Mouse (Mus musculus) splenic B cell, adult 2 months (primary cell): Measurements from ENCODE around the gene Lrba.

ENCODE experiments used
- DNase-seq: peaks from one replicate; pipeline ENCODE4 v3.0.0-alpha.2; 2011; ENCODE audit warnings: low read depth, low spot score
- H3K27me3 ChIP-seq: 2 replicates; pipeline ENCODE4 v1.6.1; 2012; ENCODE audit warnings: mild to moderate bottlenecking, low read length, moderate library complexity, mixed read lengths; ENCODE audit not compliant: control insufficient read depth, poor library complexity, insufficient read depth, severe bottlenecking
- H3K36me3 ChIP-seq: 2 replicates; pipeline ENCODE4 v1.6.1; 2012; ENCODE audit warnings: mild to moderate bottlenecking, low read length, moderate library complexity, mixed read lengths; ENCODE audit not compliant: control insufficient read depth, poor library complexity, insufficient read depth, severe bottlenecking

Gene Lrba

DNA sequence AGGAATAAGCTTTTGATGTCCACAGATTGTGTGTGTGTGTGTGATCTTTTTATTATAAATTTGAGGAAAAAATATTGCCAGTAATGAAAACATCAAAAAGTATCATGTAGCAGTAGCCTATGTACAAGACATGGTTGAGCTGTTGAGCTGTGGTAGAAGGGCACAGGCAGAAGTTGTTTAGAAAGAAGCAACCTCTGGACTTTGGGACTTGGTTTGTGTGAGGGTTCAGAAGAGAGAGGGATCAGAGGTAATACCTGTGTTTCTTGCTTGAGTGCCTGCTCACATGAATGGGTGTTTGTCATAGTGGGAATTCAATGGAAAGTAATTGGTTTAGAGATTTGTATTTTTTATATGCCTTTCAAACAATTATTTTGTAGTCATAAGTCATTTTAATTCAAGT, 276.1 kb downstream of the Lrba start:
- DNase-seq: no peak
- Histone ChIP-seq H3K36me3 (no peaks in the 10 kb centered on the region), H3K27me3 (no peaks in the 10 kb centered on the region)

GRCm38 (mm10) chr3:86518506-86519109, 294.1 kb downstream of the Lrba start:
- DNase-seq: no peak
- Histone ChIP-seq H3K27me3 (no peaks in the 10 kb centered on the region), H3K36me3 (no peaks in the 10 kb centered on the region)

DNA sequence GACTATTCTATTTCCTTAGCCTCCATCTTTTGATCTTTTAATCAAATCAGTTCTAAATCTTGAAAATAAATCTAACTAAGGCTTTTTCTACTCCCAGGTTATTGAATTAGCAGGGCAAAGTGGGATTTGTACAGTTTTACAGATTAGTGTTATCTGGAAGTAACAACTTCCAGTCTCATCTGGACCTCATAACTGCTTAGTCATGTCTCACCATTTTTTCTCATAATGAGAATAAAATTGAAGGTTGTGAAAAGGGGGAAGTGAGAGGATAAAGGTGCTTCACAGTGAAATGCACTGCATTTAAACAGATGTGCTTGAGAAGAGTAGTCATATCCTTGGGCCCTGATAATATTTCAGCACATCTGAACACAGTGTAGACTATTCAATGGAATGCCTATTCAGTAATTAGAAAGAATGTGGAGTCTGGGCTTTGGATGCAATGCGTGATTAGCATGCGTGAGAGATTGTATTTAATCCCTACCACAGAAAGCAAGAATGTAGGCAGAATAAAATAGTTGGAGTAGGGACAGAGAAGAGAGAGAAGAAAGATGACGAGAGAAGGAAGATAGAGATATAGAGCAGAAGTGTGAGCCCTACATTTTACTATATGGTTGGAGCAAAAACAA, 298.5 kb downstream of the Lrba start:
- no peak for DNase-seq
- no peaks in the 10 kb centered on the region for H3K36me3 ChIP-seq
- no peaks in the 10 kb centered on the region for H3K27me3 ChIP-seq

DNA sequence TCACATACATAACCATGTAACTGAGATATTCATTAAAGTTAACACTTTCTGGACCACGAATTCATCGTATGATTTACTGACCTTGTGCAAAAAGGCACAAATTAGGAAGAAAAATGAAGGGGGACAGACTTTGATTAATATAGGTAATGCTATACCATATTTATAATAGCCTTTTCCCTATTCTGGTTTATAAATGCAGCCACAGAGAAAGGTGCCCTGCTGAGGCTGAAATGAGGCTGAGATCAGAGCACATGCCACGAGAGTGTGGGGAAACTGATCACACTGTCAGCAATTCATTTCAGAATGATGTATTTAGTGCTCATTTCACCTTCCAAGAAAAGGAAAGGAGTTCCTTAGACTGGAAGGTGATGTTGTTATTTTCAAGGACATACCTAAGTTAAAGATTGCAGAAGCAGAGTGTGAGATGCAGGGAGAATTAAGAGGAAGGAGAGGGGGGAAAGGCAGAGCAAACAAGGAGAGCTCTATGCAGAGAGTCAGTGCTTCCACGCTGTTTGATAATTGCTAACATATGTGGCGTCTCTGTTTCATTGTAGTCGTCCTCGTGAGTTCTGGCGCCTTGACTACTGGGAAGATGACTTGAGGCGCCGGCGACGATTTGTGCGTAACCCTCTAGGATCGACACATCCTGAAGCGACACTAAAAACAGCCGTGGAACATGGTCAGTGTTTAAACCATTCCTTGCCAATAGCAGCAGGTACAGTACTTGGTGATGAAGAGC, 307.2 kb downstream of the Lrba start:
- Histone ChIP-seq H3K36me3 (no peaks in the 10 kb centered on the region), H3K27me3 (no peaks in the 10 kb centered on the region)
- DNase-seq: no peak

- DNase-seq: no peak
- H3K27me3 ChIP-seq: no peaks in the 10 kb centered on the region
Observed at GRCm38 (mm10) chr3:86536751-86537150, 312.3 kb downstream of the Lrba start.

GRCm38 (mm10) chr3:86538645-86539554, 314.4 kb downstream of the Lrba start:
- Histone ChIP-seq H3K36me3 (no peaks in the 10 kb centered on the region), H3K27me3 (no peaks in the 10 kb centered on the region)
- DNase-seq: no peak

More at GRCm38 (mm10) chr3:86536751-86537150, 312.3 kb downstream of the Lrba start:
- no peaks in the 10 kb centered on the region for H3K36me3 ChIP-seq

DNA sequence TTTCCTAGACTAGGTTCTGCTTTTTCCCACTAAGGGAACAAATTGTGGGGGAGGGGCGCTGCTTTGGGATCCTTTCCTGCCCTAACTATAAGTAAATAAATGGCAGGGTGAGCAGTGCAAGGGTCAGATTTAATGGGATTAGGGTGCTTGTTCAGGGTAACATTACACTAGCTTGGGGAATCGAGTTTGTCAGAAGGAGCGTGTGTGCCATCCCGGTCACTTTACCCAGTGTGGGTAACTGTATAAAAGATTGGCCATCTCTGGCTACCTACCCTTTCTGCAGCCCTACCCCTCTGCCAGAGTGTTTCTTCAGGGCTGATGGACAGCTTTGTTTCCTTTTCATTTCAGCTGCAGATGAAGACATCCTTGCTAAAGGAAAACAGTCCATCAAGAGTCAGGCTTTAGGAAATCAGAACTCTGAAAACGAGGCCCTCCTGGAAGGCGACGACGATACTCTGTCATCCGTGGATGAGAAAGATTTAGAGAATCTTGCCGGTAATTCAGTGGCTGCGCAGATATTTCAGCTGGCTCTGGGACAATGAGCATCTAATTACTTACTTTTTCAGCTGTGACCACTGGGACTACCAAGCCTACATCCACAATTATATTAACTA, 315.2 kb downstream of the Lrba start:
- no peak for DNase-seq
- Histone ChIP-seq H3K27me3 (no peaks in the 10 kb centered on the region), H3K36me3 (no peaks in the 10 kb centered on the region)

GRCm38 (mm10) chr3:86541074-86541614, 316.7 kb downstream of the Lrba start:
- Histone ChIP-seq H3K27me3 (no peaks in the 10 kb centered on the region), H3K36me3 (no peaks in the 10 kb centered on the region)
- no peak for DNase-seq

- Histone ChIP-seq H3K27me3 (no peaks in the 10 kb centered on the region), H3K36me3 (no peaks in the 10 kb centered on the region)
- DNase-seq: no peak
Observed at GRCm38 (mm10) chr3:86541863-86542397, 317.4 kb downstream of the Lrba start.

DNA sequence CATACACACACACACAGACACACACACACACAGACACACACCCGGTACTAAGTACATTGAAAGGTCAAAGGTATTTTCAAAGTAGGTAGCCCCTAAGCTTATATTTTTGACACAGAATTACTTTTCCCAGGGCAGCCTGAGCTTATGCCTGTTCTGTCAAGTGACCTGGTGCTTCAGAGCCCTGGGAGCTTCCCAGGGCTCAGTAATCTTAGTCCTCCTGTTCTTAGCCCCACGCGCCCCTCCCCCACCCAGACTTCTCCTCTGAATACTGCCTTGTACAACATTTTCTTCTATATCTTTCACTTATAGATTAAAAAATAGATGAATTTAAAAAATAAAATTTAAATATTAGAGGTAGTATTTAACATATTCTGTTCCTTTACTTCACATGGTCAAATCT, 320.3 kb downstream of the Lrba start:
- DNase-seq: no peak
- Histone ChIP-seq H3K27me3 (peaks cover 2% of the 10 kb centered on the region; the same call in 1 of the 2 replicates), H3K36me3 (no peaks in the 10 kb centered on the region)

GRCm38 (mm10) chr3:86545945-86546344, 321.5 kb downstream of the Lrba start:
- peaks cover 2% of the 10 kb centered on the region; the same call in 1 of the 2 replicates for H3K27me3 ChIP-seq
- 0 out of 2 replicates have a peak, but pooled peaks cover 2% of the 10 kb centered on the region for H3K36me3 ChIP-seq
- peak; percentile 12 for DNase-seq

GRCm38 (mm10) chr3:86546471-86547250, 322.2 kb downstream of the Lrba start:
- DNase-seq: peak; percentile 70
- peaks cover 2% of the 10 kb centered on the region; the same call in 1 of the 2 replicates for H3K27me3 ChIP-seq
- H3K36me3 ChIP-seq: 0 out of 2 replicates have a peak, but pooled peaks cover 2% of the 10 kb centered on the region

- peaks cover 2% of the 10 kb centered on the region; the same call in 1 of the 2 replicates for H3K27me3 ChIP-seq
- DNase-seq: peak; percentile 44
- H3K36me3 ChIP-seq: 0 out of 2 replicates have a peak, but pooled peaks cover 2% of the 10 kb centered on the region
Observed at GRCm38 (mm10) chr3:86547251-86547791, 322.8 kb downstream of the Lrba start.
